Mouse (Mus musculus) E14TG2a.4 (cell line): ENCODE measurements around the gene Wdr78.

Experiments
- CTCF ChIP-seq: conservative IDR thresholded peaks from 2 replicates; pipeline ENCODE4 v1.5.1; 2014; ENCODE audit warnings: low read length
- NANOG ChIP-seq: IDR thresholded peaks from 2 replicates; pipeline ENCODE4 v1.6.1; 2014; ENCODE audit warnings: borderline replicate concordance, low read length, mixed read lengths
- POU5F1 ChIP-seq: IDR thresholded peaks from 2 replicates; pipeline ENCODE4 v1.6.1; 2014; ENCODE audit warnings: low read length, borderline replicate concordance

DNA sequence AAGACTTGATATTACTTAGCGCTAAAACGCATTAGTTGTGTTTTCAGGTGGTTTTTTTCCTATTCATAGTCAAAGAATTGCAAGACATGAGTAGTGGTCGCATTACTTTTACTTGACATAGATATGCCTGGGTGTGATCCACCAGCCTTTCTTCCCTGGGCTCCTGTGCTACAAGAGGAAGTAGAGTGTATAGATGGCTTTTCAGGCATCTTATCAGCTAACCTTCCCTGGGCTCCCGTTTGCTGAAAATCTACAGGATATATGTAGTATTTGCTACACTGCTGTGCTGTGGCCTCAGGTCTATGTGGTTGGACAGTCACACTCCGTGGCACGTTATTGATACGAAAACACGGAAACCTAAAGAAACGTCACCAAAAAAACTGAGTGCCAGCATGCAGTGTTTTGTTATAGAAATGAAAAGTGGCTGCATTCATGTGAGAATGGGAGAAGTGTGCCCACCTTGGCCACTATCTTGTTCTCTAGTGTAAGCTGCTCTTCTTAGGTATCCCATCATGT is 6.6 kb upstream of the Wdr78 start:
- TF ChIP-seq CTCF (no peak), POU5F1 (no peak), NANOG (no peak)
